Mouse (Mus musculus) E14TG2a.4 (cell line): ENCODE results near the gene Lasp1.
A peak's percentile ranks its signal among the peaks of the same experiment; 100 is the strongest.
"Not testable (repeated sequence)": the region's sequence is repeated elsewhere in the genome, so short reads cannot be mapped to it uniquely, and the experiment has no call there.

Source experiments
- H3K27me3 ChIP-seq: 2 replicates; pipeline ENCODE4 v1.6.1; 2014; ENCODE audit warnings: low read length, control low read depth; ENCODE audit not compliant: insufficient read depth
- H3K36me3 ChIP-seq: 2 replicates; pipeline ENCODE4 v1.6.1; 2014; ENCODE audit warnings: low read length, control low read depth; ENCODE audit not compliant: insufficient read depth
- H3K4me1 ChIP-seq: replicated peaks from 2 replicates; pipeline ENCODE4 v1.6.1; 2014; ENCODE audit warnings: low read depth, low read length, control low read depth
- H3K4me3 ChIP-seq: replicated peaks from 2 replicates; pipeline ENCODE4 v1.5.1; 2014; ENCODE audit warnings: mild to moderate bottlenecking, low read length
- H3K9me3 ChIP-seq: 2 replicates; pipeline ENCODE4 v1.6.1; 2014; ENCODE audit warnings: low read length, control low read depth
- CTCF ChIP-seq: conservative IDR thresholded peaks from 2 replicates; pipeline ENCODE4 v1.5.1; 2014; ENCODE audit warnings: low read length
- NANOG ChIP-seq: IDR thresholded peaks from 2 replicates; pipeline ENCODE4 v1.6.1; 2014; ENCODE audit warnings: borderline replicate concordance, low read length, mixed read lengths
- POU5F1 ChIP-seq: IDR thresholded peaks from 2 replicates; pipeline ENCODE4 v1.6.1; 2014; ENCODE audit warnings: low read length, borderline replicate concordance

Gene Lasp1

DNA sequence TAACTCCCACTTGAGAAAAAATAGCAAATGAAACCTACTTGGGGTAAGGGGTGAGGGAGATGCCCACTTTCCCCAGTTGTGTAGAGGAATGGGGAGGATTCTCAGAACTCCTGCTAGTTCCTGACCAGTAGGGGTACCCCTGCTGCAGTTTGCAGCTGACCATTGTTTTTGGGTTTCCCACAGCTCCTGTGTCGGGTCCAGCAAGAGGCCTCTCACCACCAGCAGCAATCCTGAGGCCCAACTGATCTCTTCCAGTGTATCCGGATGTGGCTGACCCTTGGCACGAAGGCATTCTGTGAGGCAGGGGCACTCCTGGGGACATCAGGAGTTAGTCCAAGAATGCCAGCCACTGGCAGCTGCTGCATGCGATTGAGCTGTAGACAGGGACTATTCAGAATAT is 43.2 kb downstream of the Lasp1 start:
- peaks cover 57% of the 10 kb centered on the region for H3K4me1 ChIP-seq
- no peaks in the 10 kb centered on the region for H3K27me3 ChIP-seq
- H3K4me3 ChIP-seq: peak overlapping the region; percentile 85
- TF ChIP-seq CTCF (no peak), NANOG (no peak), POU5F1 (no peak)
- H3K36me3 ChIP-seq: peaks cover 18% of the 10 kb centered on the region
- no peaks in the 10 kb centered on the region for H3K9me3 ChIP-seq

DNA sequence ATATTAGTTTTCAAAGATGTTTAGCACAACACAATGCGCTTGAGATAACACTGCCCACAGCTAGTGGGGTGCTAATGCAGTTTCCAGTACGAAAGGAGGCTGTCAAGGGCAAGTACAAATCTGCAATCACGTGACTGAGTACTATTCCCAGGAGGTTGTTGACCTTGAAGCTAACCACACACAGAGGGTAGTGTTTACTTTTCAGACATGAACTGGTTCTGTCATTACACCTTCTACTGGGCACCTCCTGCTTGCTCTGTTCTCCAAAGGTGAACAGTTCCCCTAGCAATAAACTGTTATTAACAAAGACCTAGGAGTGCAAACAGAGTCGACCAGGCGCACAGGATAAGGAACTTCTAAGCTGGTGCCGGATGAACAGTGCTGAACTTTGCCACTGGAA is 51.6 kb downstream of the Lasp1 start:
- Histone ChIP-seq H3K9me3 (no peaks in the 10 kb centered on the region), H3K4me3 (no peak overlapping the region), H3K36me3 (no peaks in the 10 kb centered on the region), H3K4me1 (peaks cover 20% of the 10 kb centered on the region), H3K27me3 (no peaks in the 10 kb centered on the region)
- TF ChIP-seq NANOG (no peak), POU5F1 (no peak), CTCF (no peak)

GRCm38 (mm10) chr11:97851601-97852000 is 52.8 kb downstream of the Lasp1 start:
- TF ChIP-seq CTCF: no peak
- TF ChIP-seq NANOG: no peak
- TF ChIP-seq POU5F1: no peak
- Histone ChIP-seq H3K4me3 (no peak overlapping the region), H3K9me3 (no peaks in the 10 kb centered on the region), H3K27me3 (no peaks in the 10 kb centered on the region), H3K36me3 (no peaks in the 10 kb centered on the region), H3K4me1 (peaks cover 20% of the 10 kb centered on the region)

DNA sequence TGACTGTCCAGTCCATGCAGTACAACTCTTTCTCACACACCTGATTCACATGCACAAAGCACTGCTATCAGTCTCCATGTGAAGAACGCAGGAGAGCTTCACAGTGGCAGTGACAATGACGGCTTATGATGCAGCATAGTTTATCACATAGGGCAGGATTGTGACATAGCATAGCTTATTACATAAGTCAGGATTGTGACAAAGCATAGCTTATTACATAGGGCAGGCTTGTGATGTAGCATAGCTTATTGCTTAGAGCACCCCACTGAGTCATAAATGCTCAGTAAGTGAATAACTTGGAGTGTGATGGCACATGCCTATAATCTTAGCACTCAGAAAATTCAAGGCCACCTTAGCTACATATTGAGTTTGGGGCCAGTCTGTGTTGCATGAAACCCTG is 56.7 kb downstream of the Lasp1 start:
- no peaks in the 10 kb centered on the region for H3K27me3 ChIP-seq

GRCm38 (mm10) chr11:97862148-97862547 is 63.3 kb downstream of the Lasp1 start:
- Histone ChIP-seq H3K36me3 (no peaks in the 10 kb centered on the region), H3K9me3 (no peaks in the 10 kb centered on the region), H3K27me3 (no peaks in the 10 kb centered on the region), H3K4me1 (peaks cover 3% of the 10 kb centered on the region), H3K4me3 (no peak overlapping the region)
- TF ChIP-seq CTCF: no peak
- no peak for TF ChIP-seq NANOG
- TF ChIP-seq POU5F1: no peak

More for the DNA sequence above, 56.7 kb downstream of the Lasp1 start:
- TF ChIP-seq NANOG (no peak), POU5F1 (no peak), CTCF (no peak)
- no peaks in the 10 kb centered on the region for H3K9me3 ChIP-seq
- H3K4me1 ChIP-seq: peaks cover 4% of the 10 kb centered on the region
- H3K4me3 ChIP-seq: no peak overlapping the region
- no peaks in the 10 kb centered on the region for H3K36me3 ChIP-seq

GRCm38 (mm10) chr11:97865421-97865820 is 66.6 kb downstream of the Lasp1 start:
- Histone ChIP-seq H3K4me3 (no peak overlapping the region), H3K27me3 (no peaks in the 10 kb centered on the region), H3K36me3 (no peaks in the 10 kb centered on the region), H3K4me1 (peaks cover 3% of the 10 kb centered on the region), H3K9me3 (no peaks in the 10 kb centered on the region)
- no peak for TF ChIP-seq CTCF
- TF ChIP-seq POU5F1: no peak
- no peak for TF ChIP-seq NANOG

DNA sequence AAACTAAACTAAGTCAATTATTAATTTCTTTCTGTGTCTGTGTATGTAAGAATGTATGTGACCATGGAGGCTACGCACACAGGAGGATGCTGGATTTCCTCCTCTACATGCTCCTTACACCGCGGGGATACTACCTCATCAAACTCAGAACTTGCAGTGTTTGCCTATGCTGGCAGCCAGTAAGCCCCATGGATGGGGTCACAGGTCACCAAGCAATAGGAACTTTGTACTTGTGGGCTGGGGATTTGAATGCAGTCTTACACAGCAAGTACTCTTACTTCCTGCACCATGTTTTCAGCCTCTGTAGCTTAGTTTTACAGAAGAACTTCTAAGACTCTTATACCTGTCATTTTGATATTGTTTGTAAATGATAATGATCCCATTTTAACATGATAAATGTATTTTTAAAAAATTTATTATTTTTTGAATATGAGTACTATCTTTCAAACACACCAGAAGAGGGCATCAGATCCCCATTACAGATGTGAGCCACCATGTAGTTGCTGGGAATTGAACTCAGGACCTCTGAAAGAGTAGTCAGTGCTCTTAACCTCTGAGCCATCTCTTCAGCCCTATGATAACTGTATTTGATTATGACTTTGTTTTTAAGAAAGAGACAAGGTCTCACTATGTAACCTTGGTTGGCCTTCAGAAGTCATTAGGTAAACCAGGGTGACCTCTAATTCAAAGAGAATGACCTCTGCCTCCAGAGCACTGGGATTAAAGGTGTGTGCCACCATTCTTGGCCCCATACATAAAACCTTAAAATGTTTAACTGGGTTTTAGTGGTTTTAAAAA is 67.5 kb downstream of the Lasp1 start:
- Histone ChIP-seq H3K4me1 (peaks cover 3% of the 10 kb centered on the region), H3K36me3 (no peaks in the 10 kb centered on the region), H3K27me3 (no peaks in the 10 kb centered on the region), H3K4me3 (no peak overlapping the region), H3K9me3 (no peaks in the 10 kb centered on the region)
- TF ChIP-seq NANOG (no peak), CTCF (no peak), POU5F1 (no peak)

- Histone ChIP-seq H3K4me3 (no peak overlapping the region), H3K27me3 (no peaks in the 10 kb centered on the region), H3K9me3 (no peaks in the 10 kb centered on the region), H3K36me3 (no peaks in the 10 kb centered on the region), H3K4me1 (peaks cover 3% of the 10 kb centered on the region)
- no peak for TF ChIP-seq POU5F1
- TF ChIP-seq NANOG: no peak
- TF ChIP-seq CTCF: no peak
These were observed 68.8 kb downstream of the Lasp1 start for GRCm38 (mm10) chr11:97867591-97867990.

GRCm38 (mm10) chr11:97872378-97872777 is 73.6 kb downstream of the Lasp1 start:
- not testable (repeated sequence) for H3K9me3 ChIP-seq, H3K27me3 ChIP-seq, H3K36me3 ChIP-seq, H3K4me3 ChIP-seq, H3K4me1 ChIP-seq
